Mouse (Mus musculus) brain, embryonic 14.5 days (tissue): ENCODE data around the gene Serhl.

Experiments used
- CTCF ChIP-seq: fragments of 200-500 bp; IDR thresholded peaks from 2 replicates; pipeline ENCODE4 v1.5.1; 2012; ENCODE audit warnings: inconsistent platforms, mild to moderate bottlenecking, moderate library complexity, borderline replicate concordance; ENCODE audit not compliant: insufficient read depth, insufficient read length; ENCODE audit errors: extremely low read depth
- POLR2A ChIP-seq: fragments of 200-500 bp; IDR thresholded peaks from 2 replicates; pipeline ENCODE4 v1.6.1; 2012; ENCODE audit warnings: mild to moderate bottlenecking, inconsistent platforms, borderline replicate concordance; ENCODE audit not compliant: poor library complexity, insufficient read depth, insufficient read length, severe bottlenecking; ENCODE audit errors: extremely low read depth

- TF ChIP-seq POLR2A: no peak
- TF ChIP-seq CTCF: no peak
These were observed 65.0 kb downstream of the Serhl start for GRCm38 (mm10) chr15:83154309-83154708.
